Mouse (Mus musculus) G1E (cell line): Measurements from ENCODE around the gene Hs6st3.

Experiments used
- CTCF ChIP-seq: IDR thresholded peaks from 2 replicates; pipeline ENCODE4 v1.5.1; 2012; ENCODE audit warnings: low read depth, low read length, inconsistent platforms, mixed read lengths
- GATA1 ChIP-seq: IDR thresholded peaks from 2 replicates; pipeline ENCODE4 v1.6.1; 2012; ENCODE audit warnings: borderline replicate concordance, low read length, inconsistent platforms, mixed read lengths
- POLR2AphosphoS5 ChIP-seq: IDR thresholded peaks from 2 replicates; pipeline ENCODE4 v1.6.1; 2012; ENCODE audit warnings: low read depth, low read length, inconsistent platforms; ENCODE audit not compliant: insufficient replicate concordance
- TAL1 ChIP-seq: conservative IDR thresholded peaks from 2 replicates; pipeline ENCODE4 v1.6.1; 2012; ENCODE audit warnings: low read depth, low read length, inconsistent platforms, mixed read lengths

DNA sequence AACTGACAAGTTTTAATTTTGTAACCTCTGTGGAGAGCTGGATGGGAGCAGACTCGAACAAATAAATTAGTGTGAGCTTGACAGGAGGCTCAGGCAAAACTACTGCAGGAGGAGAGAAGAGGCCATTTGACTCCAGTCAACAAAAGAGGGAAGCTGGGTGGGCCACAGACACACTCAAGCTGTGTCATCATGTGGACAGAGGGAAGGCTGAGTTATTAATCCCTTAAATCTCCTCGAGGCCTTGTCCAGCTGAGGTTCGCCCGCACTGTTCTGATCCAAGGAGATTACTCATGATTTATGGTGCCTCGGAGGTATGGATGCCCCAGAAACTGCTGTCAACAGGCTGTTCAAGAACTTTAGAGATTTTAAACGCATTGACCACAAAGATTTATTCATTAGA is 776.4 kb downstream of the Hs6st3 start:
- TF ChIP-seq CTCF: no peak
- TF ChIP-seq TAL1: no peak
- TF ChIP-seq POLR2AphosphoS5: no peak
- TF ChIP-seq GATA1: no peak
